Comparison of ENCODE assay signal across 8 mouse cellular contexts in genomic region chr5:36377456-36378369, GRCm38 (mm10). TPM values are rescaled to one million over a fixed set of nuclear protein-coding genes. Genes with fewer than 3 reads are reported as not detected.
DNase-seq lines count a peak whose midpoint lies in the region; ATAC-seq lines count a peak whose summit lies in the region.

No protein-coding gene starts in this region.

- H3K4me2 ChIP-seq in heart, embryonic 12.5 days: no peak overlapping the region
- no peak overlapping the region; the same call in 1 of the 2 replicates for H3K4me2 ChIP-seq in limb, embryonic 13.5 days (replicated peaks)

- H3K4me1 ChIP-seq in heart, embryonic 12.5 days (replicated peaks): peaks cover 77% of the 10 kb centered on the region
- peaks cover 83% of the 10 kb centered on the region for H3K4me1 ChIP-seq in limb, embryonic 13.5 days

- no peak overlapping the region for H3K4me3 ChIP-seq in heart, embryonic 12.5 days
- H3K4me3 ChIP-seq in limb, embryonic 13.5 days: no peak overlapping the region

- no peak for ATAC-seq in heart, embryonic 12.5 days (ENCODE audit: insufficient number of reproducible peaks, low FRiP score)
- ATAC-seq in granulocyte monocyte progenitor cell, adult 5-6 weeks (replicated peaks; ENCODE audit: poor library complexity, severe bottlenecking): peak; percentile 24
- peak; percentile 55 for ATAC-seq in limb, embryonic 13.5 days (ENCODE audit: low FRiP score, low read depth)

- peak; percentile 76 to 79 for DNase-seq in heart, adult 18-20 months
- peak; percentile 88 for DNase-seq in testis, postnatal 10 days (ENCODE audit: low spot score)
- DNase-seq in adrenal gland, postnatal 25 days: no peak
- DNase-seq in natural killer cell, adult 2 months (ENCODE audit: low spot score in 2 of 2): no peak
- DNase-seq in cerebellum, postnatal 4 days (ENCODE audit: low spot score in 2 of 2): no peak

- H3K9me3 ChIP-seq in heart, embryonic 12.5 days (replicated peaks): no peaks in the 10 kb centered on the region
- no peaks in the 10 kb centered on the region for H3K9me3 ChIP-seq in limb, embryonic 13.5 days

- no peaks in the 10 kb centered on the region for H3K27me3 ChIP-seq in heart, embryonic 12.5 days (replicated peaks)
- H3K27me3 ChIP-seq in limb, embryonic 13.5 days: no peaks in the 10 kb centered on the region

- no peak overlapping the region for H3K27ac ChIP-seq in heart, embryonic 12.5 days (ENCODE audit: poor library complexity, severe bottlenecking)
- H3K27ac ChIP-seq in limb, embryonic 13.5 days: peak overlapping the region; percentile 73

- WGBS in heart, embryonic 12.5 days: 81% methylated on average over 8 of the region's 8 CpGs
- WGBS in limb, embryonic 13.5 days: 37% methylated on average over 8 of the region's 8 CpGs

- H3K9ac ChIP-seq in heart, embryonic 12.5 days: no peak overlapping the region
- H3K9ac ChIP-seq in limb, embryonic 13.5 days: no peak overlapping the region

- H3K36me3 ChIP-seq in heart, embryonic 12.5 days: no peaks in the 10 kb centered on the region
- H3K36me3 ChIP-seq in limb, embryonic 13.5 days: no peaks in the 10 kb centered on the region; the same call in 1 of the 2 replicates

RNA-seq across cellular contexts. Expression of gene Sorcs2, which starts 20.2 kb away (rescaled TPM):
- total RNA-seq in heart, adult 18-20 months (2021): 10 to 100 TPM in 1 of 2 experiments, 1 to 10 TPM in 1; 8.2 to 11.0 TPM
- 12.4 and 14.1 TPM in 2 replicates for polyA plus RNA-seq in heart, embryonic 12.5 days (2016; fragmentation: Nextera tagmentation; extraction: Ambion mirVana)
- total RNA-seq in granulocyte monocyte progenitor cell, adult 5-6 weeks (2014; fragmentation: Nextera tagmentation): not detected in 2 replicates
- not detected in 2 replicates for total RNA-seq in granulocyte monocyte progenitor cell, adult 5-6 weeks (2017)
- 21.2 and 23.0 TPM in 2 replicates for polyA plus RNA-seq in limb, embryonic 13.5 days (2015; fragmentation: Nextera tagmentation; extraction: Ambion mirVana)
- total RNA-seq in adrenal gland, postnatal 25 days (2021): 13.2 and 13.4 TPM in 2 replicates

Comparison
In these comparisons a context has a peak if more than half of its experiments do, and no peak if none do; other contexts are left out.
1. DNase-seq: peak in heart, adult 18-20 months (2 of 2) and testis, postnatal 10 days (single experiment); none in adrenal gland, postnatal 25 days (single experiment), natural killer cell, adult 2 months (0 of 2) and cerebellum, postnatal 4 days (0 of 2).
2. RNA of gene Sorcs2, which starts 20.2 kb away (total RNA-seq): 13.2 to 13.4 TPM in adrenal gland, postnatal 25 days and 8.2 to 11.0 TPM in heart, adult 18-20 months; not detected in granulocyte monocyte progenitor cell, adult 5-6 weeks; every median in the first group is over 4 times any median in the second.